Mouse (Mus musculus) spleen, embryonic (tissue): Measurements from ENCODE around the gene Hcn4.

Experiments used
- CTCF ChIA-PET: fragments of 350-600 bp; sonication (Branson Sonifier 250); formaldehyde crosslinking; loops from one replicate; lab custom pipeline; 2022; lab: Charles Lee

Gene Hcn4

GRCm38 (mm10) chr9:58847676-58848075 is 24.5 kb downstream of the Hcn4 start:
- CTCF ChIA-PET, result no interaction called here

- CTCF ChIA-PET, result no interaction called here
These were observed 26.5 kb downstream of the Hcn4 start for GRCm38 (mm10) chr9:58849576-58850315.

- CTCF ChIA-PET, result no interaction called here
These were observed 31.7 kb downstream of the Hcn4 start for GRCm38 (mm10) chr9:58854931-58855330.

GRCm38 (mm10) chr9:58859080-58859635 is 35.9 kb downstream of the Hcn4 start:
- CTCF ChIA-PET, result no interaction called here

GRCm38 (mm10) chr9:58863826-58864225 is 40.6 kb downstream of the Hcn4 start:
- CTCF ChIA-PET, result no interaction called here

- CTCF ChIA-PET, result no interaction called here
These were observed 47.9 kb downstream of the Hcn4 start for GRCm38 (mm10) chr9:58871141-58871540.

- CTCF ChIA-PET, result no interaction called here
These were observed 50.5 kb downstream of the Hcn4 start for GRCm38 (mm10) chr9:58873541-58874324.

GRCm38 (mm10) chr9:58874354-58874753 is 51.1 kb downstream of the Hcn4 start:
- CTCF ChIA-PET, result interaction anchor here (0.7 kb wide), 1 partner anchor 1867 kb away, joined by 3 read pairs; no protein-coding TSS in a partner anchor

- CTCF ChIA-PET, result no interaction called here
These were observed 52.2 kb downstream of the Hcn4 start for GRCm38 (mm10) chr9:58875439-58875838.

GRCm38 (mm10) chr9:58876946-58877625 is 53.9 kb downstream of the Hcn4 start:
- CTCF ChIA-PET, result no interaction called here

GRCm38 (mm10) chr9:58879836-58880235 is 56.6 kb downstream of the Hcn4 start:
- CTCF ChIA-PET, result no interaction called here

- CTCF ChIA-PET, result no interaction called here
These were observed 59.5 kb downstream of the Hcn4 start for GRCm38 (mm10) chr9:58882686-58883085.

GRCm38 (mm10) chr9:58889782-58890448 is 66.7 kb downstream of the Hcn4 start:
- CTCF ChIA-PET, result no interaction called here

GRCm38 (mm10) chr9:58890893-58891292 is 67.7 kb downstream of the Hcn4 start:
- CTCF ChIA-PET, result interaction anchor here (0.6 kb wide), 2 partner anchors 313 to 886 kb away, joined by 13 to 17 read pairs; no protein-coding TSS in a partner anchor

GRCm38 (mm10) chr9:58891840-58892640 is 68.8 kb downstream of the Hcn4 start:
- CTCF ChIA-PET, result no interaction called here

GRCm38 (mm10) chr9:58899602-58900001 is 76.4 kb downstream of the Hcn4 start:
- CTCF ChIA-PET, result no interaction called here

- CTCF ChIA-PET, result interaction anchor here (0.6 to 2.1 kb wide), 3 partner anchors 25 to 523 kb away, joined by 4 to 7 read pairs (median 5); no protein-coding TSS in a partner anchor
These were observed 79.8 kb downstream of the Hcn4 start for GRCm38 (mm10) chr9:58902869-58903585.
